Mouse (Mus musculus): ENCODE measurements around the gene Ap3b1.
A peak's percentile ranks its signal among the peaks of the same experiment; 100 is the strongest.

The Ap3b1 gene

DNA sequence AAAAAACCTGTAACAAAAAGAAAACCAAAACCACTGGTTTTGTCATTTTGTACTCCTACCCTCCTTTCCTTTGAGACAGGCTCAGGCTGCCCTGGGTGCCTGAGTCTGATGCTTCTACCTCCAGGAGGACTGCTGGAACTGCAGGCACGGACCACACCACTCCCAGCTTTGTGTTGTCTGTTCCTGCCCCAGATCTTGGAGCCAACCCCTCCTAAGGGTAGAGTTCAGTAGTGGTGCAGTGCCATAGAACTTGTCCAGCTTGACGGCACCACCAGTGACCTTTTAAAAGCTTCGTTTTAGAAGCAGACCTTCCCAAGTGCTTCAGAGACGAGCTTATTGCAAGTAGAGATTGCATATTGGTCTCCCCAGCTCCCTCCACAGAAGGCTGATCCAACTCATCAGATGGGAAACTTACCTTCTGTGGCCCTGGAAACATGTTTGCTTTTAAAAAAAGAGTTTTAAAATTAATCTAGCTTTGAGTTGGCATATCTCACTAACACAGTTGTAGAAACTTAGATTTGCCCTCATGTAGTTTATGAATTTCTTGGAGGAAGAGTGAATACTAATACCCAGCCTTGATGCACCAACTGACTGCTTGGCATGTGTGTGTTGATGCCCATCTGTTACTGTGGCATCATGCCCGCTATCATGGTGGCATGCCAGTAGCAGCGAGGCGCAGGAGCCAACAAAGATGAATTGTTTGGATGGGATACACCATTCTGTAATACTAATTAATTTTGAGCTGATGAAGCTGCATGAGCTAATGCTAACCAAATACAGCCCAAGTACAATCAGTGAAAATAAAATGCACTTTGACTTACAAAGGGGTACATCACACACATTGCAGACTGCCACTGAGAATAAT, 17.0 kb downstream of the Ap3b1 start:
- no peak for DNase-seq

DNA sequence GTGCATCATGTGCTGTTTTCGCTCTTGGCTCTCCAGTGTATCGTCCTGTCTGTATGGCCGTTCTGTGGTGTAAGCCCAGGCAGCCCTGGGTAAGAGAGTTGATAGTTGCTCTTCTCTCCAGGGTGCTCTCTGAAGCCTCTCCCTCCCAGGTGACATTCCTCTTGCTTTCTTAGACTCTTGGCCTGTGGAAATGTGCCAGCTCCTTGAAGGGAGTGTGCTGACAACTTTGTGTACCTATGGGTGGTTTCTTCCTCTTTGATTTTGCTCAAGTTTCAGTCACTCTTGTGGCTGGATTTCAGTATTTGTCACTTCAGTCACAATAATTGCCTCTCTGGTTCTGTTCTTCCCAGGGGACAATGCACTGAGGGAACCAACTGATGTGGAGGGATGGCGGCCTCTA, 20.2 kb downstream of the Ap3b1 start:
- DNase-seq, result peak; percentile 14

DNA sequence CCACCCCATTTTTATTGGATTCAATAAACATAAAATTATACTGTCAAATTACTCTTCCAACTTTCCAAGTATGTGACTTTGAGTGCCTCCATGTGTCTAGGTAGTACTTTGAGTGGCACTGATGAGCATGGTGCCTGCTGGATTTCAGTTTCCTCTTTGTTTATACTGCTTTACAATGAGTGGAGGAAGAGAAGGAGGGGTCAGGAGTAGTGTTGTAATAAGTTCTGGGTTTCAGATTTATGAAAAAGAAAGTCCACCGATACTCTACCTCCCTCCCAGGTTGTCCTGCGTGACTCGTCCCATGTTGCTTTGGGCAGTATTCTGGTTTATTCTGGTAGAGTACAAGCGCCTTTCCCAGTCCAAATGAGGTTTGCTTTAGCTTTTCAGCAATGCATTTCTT, 22.7 kb downstream of the Ap3b1 start:
- no peak for DNase-seq

DNA sequence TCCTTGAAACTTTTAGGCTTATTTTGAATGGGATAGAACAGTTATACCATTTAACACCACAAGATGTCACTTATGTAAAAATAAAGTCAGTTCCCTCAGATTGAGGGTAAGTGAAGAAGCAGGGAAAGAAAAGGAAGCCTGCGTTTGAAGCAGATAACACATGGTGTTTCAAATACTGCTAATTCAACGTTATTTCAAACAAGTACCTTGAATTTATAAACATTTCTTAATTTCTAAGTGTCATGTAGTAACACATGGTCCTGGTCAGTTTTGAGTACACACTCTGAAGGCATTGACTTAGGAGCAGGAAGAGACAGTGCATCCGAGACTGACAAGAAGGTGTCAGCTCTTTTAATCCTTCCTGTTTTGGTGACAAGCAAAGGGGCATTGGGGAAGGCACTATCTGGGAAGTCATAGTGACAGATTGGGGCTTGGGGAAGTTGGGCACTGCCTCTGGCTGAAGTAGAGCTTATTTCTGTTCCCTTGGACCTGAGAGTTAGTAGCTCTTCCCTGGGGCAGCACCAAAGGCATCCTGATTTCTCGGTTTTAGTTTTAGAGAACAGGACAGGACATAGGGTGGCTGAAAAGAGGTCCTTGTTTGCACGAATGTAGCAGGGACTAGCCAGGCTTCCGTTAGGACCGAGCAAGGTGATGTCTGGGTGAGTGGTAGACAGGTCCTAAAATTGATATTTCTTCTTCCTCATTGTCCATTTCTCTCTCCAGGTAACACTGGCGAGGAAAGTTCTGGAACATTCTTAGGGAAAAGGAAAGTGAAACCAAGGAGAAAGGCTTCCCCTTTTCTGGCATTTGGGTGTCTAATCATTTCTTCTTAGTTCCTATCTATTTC, 23.3 kb downstream of the Ap3b1 start:
- DNase-seq, result no peak

DNA sequence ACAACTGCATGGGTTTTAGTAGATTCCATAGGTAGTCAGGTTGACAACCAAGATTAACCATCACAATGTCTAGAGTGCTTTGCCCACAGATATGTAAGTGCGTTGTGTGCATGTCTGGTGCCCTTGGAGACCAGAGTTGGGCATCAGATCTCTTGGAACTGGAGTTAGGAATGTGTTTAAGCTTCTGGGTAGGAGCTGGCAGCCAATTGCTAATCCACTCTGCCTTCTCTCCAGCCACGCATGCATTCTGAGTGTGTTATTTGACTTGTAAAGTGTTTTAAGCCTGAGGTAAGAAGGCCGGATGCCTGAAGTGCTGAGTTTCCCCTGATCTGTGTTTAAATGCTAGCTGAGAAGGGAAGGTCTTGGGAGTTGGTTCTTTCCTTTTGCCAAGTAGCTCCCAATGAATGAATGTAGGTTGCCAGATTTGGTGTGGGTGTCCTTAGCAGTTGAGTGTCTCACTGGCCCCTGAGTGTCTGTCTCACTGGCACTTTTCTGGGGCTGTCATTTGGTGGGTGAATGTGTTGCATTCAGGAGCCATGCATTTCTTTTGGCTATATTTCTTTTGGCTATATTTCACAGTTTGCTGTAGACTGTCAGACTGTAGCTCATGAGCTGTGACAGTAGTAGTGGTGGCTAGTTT, 26.3 kb downstream of the Ap3b1 start:
- no peak for DNase-seq

DNA sequence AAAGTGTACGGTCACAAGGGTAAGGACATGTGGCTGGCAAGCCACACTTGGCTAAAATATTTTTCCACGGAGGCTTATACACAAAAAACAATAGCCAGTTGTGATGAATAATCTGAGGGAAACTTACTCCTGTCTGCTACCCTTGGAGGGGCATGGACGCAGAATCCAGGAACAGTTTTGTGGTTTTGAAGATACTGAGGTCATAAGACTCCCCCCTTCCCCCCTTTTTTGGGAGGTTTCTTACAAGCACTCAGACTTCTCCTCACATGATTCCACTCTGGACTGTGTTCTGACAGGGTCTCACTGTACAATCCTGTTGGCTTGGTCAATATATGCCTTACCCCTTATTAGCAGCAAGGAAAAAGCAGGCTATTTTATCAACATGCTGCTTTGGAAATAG, 29.8 kb downstream of the Ap3b1 start:
- no peak for DNase-seq

DNA sequence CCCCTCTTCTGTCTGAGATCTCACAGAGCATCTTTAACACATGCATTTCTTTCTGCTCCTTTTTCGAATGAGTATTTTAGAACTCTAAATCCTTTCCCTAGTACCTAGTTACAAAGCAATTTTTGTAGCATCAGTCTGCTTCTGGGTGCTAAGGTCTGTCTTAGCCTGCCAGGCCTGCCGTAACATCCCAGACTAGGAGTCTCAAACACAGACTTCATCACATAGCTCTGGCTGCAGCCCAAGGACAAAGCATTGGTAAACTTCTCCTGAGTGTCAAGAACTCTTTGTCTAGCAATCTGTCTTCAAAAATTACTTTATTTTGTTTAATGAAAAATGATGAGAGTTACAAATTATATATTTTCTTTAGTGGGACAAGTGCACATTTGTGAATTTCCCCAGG, 30.8 kb downstream of the Ap3b1 start:
- no peak for DNase-seq

DNA sequence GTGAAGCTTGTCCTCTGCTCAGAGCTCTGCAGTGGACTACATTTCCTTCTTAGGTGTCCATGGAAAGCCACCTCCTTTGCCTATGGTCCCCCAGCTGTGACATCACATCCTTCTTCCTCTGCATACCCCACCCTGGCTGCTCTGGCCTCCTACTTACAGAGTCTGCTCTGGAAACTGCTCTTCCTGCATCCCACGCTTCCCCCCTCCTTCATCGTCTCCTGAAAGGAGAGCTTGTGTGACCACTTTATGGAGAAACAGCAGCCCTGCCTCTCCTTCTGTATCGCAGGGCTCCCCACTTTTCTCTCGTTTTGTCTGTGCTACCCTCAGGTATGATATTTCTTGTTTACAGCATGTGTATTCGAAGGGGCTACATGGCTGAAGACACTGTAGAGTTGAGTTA, 33.5 kb downstream of the Ap3b1 start:
- no peak for DNase-seq

DNA sequence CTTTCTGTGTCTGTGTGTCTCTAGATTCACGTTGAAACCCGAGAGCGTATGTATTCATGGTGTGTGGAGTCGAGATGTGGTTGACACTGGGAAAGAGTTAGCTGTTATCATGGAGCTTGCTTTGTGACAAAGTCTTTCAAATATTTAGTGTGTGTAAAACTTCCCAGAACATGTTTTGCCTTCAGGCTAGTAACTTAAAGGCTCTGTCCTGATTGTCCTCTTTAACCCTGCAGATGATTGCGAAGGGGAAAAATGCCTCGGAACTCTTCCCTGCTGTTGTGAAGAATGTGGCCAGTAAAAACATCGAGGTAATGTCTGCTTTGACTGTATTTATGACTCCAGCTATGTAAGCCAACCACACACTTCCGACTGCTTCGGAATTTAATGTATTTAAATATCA, 35.7 kb downstream of the Ap3b1 start:
- DNase-seq, result no peak

DNA sequence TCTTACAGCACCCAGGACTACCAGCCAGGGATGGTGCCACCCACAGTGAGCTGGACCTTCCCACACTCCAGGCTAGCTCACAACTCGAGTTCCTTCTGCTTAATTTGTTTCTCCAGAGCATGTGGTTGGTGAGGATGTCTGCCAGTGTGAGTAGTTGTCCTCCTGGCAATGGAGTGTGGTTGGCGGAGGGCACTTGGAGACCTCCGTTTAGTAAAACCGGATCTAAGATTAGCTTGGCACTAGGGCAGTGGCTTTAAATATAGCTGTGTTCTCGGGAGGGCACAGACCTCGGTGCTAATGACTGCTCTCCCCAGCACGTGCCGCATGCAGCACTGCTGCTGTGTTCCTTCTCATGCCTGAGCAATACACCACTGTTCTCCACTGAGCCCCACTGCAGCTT, 37.0 kb downstream of the Ap3b1 start:
- no peak for DNase-seq

DNA sequence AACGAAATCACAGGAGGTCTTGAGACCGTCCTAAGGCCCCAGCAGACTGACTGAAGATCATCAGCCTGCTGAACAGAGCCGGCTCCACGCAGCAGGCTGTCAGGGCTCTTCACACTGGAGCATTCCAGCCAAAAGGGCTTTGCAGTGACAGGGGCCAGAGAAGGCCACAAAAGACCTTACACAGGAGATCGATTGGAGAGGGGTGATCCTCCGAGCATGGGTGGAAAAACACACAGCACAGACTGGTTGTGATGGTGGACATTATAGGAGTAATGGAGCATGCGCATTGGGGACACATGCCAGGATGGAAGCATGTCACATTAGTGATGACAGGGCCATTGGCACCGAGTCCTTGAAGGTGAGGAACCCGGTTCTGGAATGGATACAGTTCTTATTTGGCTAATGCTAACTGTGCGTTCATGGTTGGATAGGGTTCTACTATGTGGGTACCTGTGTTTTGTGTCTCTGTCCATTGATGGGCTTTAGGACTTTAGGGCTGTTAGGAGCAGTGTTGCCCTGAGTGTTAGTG, 37.7 kb downstream of the Ap3b1 start:
- no peak for DNase-seq

DNA sequence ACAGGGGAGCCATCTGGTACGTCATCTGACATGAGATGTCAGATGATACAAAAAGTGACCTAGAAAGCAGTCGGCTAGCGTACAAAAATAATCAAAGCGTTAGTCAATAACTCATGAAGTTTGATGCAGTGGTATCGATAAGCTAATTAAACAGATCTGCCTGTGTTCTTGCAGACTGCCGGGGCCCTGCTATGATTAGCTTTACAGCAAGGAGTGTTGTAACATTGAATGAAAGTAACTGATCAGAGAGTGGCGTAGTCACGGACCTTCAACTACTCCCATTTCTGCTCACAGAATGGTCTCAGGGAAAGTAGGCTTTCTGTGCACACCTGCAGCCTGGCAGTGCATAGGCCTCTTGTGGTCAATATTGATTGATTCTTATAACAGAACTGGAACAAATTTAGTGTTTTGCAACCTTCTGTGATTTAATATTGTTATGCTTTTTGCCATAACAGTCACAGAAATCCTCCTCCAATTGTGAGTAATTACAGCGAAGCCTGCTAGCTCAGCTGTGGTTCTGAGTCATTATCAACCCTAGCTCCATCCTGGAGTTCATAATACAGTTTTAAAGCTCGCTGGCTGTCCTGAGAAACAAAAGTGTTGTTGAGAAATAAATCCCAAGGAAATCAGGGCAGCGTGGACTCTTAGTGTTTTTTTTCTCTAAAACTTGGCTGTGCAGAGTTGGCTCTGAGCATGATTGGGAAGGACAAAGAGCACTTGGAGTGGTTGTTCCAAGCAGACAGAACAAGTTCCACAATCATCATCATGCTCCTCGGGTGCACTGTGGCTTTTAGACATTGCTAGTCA, 40.0 kb downstream of the Ap3b1 start:
- DNase-seq, result no peak

DNA sequence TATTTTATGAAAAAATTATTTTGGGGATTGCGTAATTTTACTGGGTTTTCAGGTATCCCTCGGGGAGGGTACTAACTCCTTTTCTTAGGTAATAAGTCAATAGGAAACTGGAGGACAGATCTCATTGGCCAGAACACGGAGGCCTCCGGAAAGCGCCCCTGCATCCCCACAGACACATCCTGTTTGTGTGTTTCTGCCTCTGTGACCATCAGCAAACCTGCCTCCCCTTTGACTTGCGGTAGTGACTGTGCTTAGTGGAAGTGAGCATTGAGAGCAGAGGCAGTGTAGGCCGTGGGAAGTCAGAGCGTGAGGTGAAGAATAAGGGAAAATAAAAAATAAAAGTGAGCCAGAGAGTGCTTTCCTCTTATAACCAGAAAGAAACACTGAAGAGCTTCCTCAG, 41.7 kb downstream of the Ap3b1 start:
- DNase-seq, result no peak

DNA sequence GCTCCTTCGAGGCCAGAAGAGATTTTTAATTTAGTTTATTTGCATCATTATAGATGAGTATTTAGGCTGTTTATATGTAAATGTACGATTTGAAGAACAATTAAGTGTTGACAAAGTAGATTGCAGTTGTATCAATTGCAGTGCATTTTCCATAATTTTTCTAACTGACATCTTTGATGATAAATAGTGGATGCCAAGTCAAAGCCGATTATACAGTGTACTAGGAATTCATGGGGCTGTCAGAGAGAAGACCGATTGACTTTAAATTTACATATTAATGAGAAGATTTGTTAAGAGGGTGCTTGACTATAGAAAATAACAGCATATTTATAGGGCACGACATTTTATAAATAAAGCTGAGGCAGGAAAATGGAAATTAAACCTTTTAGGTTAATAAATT, 64.8 kb downstream of the Ap3b1 start:
- DNase-seq, result no peak

DNA sequence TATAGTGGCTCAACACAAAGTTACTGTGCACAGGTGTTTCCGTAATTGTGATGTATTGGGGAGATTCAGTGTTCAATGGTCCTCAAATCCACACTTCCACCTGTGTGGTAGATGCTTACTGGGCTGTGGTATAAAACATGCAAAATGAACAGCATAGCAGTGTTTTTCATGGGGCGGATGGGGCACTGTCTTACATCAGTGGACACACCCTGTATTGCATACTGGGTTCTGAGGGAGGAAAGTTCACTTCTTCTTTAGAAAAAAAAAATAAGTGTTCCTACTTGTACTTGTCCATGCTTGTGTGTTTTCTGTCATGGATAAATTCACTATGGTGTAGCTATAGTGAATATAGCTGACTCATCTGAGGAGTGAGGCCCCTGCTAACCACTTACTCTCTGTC, 70.8 kb downstream of the Ap3b1 start:
- DNase-seq, result no peak

DNA sequence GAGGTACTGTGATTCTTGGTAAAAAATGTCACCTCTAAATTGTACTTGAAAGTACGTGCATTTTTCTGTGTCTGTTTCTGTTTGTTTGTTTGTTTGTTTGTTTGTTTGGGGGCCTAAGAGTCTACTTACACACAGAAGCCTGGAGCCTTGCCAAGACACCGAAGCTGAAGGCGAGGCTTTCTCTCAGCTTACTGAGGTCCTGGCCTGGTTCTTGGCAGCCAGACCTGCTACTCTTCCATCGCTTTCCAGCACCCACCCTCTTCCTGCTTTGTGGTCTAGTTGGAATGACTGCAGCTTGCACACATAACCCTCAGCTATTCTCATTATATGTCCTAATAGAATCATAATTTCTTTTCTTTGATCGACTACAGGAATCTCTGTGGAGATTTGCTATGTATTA, 80.6 kb downstream of the Ap3b1 start:
- DNase-seq, result no peak

DNA sequence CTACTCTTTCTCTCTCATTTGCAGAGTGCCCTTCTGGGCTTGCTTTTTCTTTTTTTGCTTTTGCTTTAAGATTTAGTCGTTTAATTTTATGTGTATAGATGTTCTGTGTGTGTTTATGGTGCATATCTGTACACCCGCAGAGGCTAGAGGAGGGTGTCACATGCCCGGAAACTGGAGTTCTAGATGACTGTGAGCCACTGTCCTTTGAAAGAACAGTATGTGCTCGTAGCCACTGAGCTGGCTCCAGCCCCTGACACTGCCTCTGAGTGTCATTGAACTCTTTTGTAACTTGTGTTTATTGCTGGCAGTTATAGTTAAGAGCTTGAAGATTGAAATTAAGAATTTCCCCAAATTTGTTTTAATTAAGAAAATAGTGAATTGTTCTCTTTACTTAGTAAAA, 82.4 kb downstream of the Ap3b1 start:
- no peak for DNase-seq

DNA sequence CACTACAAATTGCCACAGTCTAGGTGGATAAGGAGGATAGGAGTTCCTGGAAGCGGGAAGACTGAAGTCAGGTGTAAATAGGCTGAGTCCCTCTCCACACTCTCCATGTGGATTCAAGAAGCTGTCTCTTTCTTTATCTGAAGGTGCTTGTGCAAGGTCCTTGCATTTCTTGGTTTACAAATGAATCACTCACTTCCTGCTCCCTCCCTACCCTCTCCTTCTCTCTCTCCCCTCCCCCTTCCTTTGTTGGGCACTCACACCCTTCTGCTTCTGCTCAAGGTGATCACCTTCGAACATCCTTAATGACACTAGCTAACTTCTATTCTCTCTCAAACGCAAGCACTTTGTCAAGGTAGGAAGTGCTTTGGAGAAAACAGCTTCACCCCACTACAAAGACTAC, 84.7 kb downstream of the Ap3b1 start:
- DNase-seq, result no peak

DNA sequence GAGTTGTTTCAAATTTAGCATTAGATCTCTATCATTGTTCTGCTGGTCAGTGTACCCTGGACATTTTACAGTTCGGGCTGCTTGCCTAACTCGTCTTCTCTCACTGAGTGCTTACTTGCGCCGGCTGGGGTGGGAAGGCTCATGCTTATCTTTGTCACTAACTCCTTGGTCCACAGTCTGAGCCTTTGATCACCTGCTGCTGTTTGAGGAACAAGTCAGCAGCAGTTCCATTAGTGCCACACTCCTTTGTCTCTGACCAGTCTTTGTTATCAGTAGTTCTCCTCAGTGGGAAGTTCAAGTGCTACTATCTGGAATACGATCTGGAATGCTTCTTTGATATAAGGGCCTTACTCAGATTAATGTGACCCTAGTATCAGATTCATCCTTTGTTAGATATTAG, 86.3 kb downstream of the Ap3b1 start:
- no peak for DNase-seq

DNA sequence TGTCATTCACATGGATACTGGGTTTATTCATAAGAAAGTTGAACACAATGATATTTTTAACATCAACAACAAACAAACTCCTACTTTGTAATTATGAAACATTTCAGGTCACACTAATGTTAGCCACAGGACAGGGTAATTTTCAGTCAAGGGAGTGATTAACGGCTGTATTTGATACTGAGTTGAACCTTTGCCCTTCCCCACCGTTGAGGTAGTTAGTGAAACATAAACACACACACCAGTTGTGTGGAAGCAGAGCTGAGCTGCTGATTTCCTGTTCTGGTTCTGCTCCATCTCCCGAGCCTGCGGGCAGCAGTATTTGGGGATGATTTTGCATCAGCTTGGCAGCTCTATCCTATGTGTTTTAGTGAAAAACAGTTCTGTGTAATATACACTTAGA, 88.2 kb downstream of the Ap3b1 start:
- no peak for DNase-seq

DNA sequence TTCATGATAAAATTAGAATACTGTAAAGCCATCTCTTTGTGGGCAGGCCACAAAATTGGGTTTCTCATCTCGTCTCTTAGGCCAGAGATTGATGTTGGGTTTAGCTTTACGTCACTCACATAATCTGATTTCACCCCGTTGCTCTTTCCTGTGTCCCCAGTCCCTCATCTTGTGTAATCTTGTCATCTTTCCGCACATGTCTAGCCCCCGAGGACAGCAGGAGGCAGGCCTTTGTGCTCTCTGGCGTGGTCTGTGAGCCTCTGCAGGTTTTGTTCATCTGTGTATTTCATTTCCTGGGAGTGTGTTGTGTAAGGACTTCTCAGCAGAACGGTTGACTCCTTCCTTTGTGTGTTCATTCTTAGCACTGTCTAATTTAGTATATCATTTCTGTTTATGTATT, 90.8 kb downstream of the Ap3b1 start:
- DNase-seq, result no peak

DNA sequence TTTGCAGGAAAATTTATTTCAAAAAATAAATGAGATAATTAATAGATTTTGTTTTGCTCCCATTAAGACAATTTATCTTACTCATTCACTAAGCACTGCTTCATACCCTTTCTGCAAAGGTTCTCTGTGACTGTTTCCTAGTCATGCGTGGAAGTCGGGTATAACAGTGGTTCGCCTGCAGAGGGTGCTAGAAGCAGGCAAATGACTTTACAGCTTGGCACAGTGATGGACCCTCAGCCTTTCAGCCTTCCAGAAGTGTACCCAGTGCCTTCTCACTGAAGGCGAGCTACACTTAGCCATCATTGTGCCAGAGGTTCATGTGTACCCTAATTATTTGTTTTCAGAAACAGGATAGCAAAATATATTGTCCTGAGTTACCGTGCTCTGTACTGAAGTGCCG, 92.5 kb downstream of the Ap3b1 start:
- DNase-seq, result no peak

DNA sequence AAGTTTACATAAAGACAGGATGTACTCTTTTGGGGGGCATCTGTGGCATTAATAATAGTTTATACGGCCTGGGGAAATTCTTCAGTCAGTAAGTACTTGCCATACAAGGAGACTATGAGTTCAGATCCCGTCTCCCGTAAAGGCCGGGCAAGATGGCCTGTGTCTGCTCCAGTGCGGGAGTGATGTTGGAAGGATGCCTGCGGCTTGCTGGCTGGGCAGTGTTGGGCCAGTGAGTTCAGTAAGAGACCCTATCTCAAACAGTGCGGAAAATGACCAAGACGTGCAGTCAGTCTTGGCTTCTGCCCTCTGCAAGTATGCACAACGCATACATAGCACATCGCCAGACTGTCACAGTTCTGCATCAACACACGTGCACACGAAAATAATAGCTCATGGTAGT, 95.4 kb downstream of the Ap3b1 start:
- no peak for DNase-seq

All from kidney, adult 11 months (tissue).